Mouse (Mus musculus) embryo, embryonic 10 days (tissue): ENCODE data around the gene Ckap5.
A peak's percentile ranks its signal among the peaks of the same experiment; 100 is the strongest.

ENCODE experiments used
- DNase-seq: peaks from one replicate; pipeline ENCODE4 v3.0.0-alpha.2; 2015; ENCODE audit warnings: low spot score

Gene Ckap5

DNA sequence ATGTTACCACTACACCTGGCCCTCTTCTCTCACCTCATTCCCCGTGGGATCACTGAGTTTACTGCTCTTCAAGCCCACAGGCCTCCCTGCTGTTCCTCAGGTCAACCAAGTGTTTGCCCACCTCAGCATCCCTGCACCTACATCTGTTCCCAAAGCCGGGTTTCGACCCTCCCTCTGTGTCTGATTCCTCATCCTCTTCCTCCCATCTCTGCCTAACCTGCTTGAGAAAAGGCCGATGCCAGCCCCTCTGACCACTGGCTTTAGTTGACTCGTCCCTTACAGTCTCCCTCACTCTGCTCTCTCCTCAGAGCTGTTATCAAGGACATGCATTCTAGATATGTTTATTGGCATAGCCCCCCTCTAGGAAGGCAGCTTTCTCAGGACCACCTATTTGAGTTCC lies 100.9 kb downstream of the Ckap5 start:
- DNase-seq = no peak

DNA sequence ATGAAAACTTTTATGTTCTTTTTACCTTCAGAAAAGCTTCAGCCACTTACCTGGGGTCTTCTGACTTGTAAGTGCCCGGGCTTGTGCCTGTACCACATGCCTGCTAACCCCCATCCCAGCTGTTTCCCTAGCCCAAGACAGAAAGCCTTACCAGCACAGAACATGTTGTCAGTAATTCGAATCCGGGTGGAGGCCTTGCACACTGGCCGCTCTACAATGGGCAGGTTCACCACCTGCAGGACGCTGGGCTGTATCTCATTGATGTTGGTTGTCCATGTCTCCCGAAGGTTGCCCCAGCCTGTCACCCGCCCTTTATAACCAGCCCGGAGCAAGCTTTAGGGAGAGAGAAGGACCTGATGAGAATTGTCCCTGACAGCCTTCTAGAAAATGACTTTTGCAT lies 101.6 kb downstream of the Ckap5 start:
- no peak for DNase-seq

DNA sequence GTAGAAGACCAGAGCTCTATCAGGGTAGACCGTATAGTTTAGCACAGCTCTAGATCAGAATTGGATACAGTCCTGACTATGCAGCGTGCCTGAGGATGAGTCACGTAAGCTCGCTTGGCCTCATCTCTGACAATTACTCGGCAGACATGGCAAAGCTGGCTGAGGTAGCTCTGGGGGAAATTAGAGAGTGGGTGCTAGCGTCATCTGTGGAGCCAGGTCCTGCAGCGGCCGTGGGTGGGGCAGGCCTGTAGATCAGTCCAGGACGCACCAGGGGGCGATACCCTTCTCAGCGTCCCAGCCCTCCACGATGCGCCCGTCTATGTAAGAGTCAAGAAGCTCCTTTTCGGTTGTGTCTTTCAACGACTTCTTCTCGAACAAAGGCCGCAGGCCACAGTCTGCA lies 103.1 kb downstream of the Ckap5 start:
- DNase-seq = no peak

DNA sequence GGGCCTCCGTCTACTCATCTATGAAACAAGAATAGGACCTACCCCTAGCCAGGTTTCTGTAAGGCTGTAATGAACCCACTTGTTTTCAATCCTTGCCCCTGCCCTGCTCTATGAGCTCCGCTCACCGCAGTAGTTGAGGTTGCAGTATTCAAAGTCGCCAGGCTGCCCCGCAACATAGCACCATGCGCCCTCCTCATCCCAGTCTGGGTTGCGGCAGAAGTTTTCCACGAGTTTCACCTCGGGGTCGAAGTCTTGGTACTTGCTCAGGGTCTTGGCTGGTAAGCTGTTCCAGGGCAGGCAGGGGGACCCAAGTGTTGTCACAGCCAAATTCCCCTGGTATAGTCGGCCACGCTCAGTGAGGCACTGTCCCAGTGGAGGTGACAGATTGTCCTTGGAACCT lies 103.8 kb downstream of the Ckap5 start:
- DNase-seq = no peak

DNA sequence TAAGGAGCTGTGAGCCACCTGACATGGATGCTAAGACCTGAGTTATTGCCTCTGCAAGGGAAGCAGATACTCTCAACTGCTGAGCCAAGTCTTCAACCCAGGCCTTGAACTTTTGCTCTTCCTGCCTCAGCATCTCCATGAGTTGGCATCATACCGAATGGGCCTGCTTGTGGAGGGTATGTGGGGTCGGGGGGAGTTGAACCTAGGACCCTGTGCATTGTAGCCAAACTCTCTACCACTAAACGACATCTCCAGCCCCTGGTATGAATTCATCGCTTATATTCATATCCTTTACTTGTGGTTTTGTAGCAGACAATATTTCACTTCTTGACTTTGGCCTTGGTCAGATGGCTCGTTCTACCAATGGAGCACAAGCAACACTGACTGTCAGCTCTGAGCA lies 105.3 kb downstream of the Ckap5 start:
- DNase-seq = no peak

DNA sequence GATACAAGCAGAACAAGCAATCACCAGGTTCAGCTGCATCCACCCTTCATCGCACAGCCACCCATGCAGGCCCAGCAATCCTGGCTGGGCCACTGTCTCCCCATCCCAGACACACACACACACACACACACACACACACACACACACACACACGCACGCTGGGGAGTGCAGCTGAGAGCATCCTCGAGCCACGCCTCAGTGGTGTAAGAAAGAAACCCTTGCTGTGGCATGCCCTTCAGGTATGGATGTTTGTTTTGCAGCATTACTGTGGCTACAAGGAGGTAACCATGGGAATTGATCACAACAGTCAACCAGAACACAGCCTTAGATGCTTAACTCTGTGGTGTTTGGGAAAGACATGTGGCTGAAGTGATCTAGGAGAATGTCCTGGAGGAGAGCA lies 105.8 kb downstream of the Ckap5 start:
- DNase-seq = no peak

DNA sequence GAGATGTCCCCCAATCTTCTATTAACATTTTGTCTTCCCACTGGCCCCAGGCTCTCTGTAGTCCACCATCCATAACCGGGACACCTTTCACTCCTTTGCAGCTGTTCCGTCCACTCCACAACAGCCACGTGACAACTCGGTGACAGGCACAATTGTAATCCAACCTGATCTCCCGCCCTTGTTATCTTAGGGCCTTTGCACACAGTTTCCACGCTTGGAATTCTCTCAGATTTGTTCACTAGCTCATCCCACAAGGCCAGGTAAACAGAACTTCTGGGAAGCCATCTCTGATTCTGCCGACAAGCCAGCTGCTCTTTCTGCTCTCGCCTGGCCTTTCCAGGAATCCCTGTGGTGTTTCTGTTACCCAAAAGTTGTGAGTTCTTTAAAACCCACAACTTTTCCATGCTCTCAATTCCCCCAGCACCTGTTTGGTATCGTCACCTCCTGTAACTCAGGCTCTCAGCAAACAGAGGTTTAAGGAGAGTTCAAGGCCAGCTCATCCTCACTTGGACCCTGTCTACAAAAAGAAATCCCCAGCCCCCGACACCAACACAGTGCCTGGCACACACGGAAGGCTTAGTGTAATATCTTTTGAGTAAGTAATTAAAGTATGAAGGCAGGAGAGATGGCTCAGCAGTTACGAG lies 106.9 kb downstream of the Ckap5 start:
- DNase-seq = no peak

DNA sequence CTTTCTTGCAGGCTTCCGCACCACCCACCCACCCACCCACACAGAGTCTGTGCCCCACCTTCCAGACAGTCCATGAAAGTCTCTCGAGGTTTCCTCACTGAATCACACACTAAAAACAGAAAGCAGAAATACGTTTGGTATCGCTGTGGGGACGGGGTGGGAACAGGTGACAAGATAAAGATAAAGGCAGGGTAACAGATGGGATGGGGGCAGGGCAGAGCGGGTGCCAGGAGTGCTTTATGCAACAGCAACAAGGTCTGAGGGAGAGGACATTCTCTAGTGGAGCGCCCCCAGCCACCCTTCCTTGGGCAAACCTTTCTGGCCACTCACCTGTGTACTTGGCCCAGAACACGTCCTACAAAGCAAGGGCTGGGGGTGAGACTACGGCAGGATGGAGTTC lies 108.3 kb downstream of the Ckap5 start:
- DNase-seq = no peak

DNA sequence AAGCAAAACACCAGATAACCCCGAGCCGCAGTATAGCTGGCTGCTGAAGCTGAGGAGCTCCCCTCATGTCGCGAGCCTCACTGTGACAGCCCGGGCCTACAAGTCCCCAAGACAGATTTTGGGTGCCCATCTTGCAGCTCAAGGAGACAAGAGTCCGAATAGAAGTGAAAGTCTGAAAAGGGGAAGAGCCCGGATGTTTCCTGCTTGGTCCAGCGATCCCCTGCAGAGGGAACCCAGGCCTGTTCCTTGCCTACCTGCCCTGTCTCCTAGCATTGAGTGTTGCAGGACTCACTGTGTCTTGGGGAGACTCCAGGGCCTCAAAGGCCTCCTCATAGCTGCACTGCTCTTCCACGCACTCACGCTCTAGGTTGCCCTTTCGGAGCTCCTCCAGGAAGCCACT lies 108.9 kb downstream of the Ckap5 start:
- DNase-seq = no peak

DNA sequence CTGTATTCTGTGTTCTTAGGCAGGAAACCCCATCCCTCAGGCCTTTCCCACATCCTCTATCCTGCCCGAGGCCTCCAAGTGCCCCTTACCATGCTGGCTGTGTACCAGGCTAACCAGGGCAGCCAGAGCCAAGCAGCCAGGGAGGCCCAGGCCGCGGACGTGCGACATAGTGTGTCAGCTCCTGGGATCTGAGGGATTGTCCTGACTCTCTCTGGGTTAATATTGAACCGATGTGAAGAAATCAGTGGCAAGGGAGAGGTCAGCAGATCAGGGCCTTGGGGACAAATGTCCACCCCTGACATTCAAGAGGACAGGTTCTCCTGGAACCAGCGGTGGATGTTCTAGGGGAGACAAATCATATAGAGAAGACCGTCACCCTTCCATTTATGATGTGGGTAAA lies 109.7 kb downstream of the Ckap5 start, which contains the start of gene F2:
Gene F2 (minus strand): TSS at position 186 of the 400 bp plus-strand sequence.
- DNase-seq = no peak

DNA sequence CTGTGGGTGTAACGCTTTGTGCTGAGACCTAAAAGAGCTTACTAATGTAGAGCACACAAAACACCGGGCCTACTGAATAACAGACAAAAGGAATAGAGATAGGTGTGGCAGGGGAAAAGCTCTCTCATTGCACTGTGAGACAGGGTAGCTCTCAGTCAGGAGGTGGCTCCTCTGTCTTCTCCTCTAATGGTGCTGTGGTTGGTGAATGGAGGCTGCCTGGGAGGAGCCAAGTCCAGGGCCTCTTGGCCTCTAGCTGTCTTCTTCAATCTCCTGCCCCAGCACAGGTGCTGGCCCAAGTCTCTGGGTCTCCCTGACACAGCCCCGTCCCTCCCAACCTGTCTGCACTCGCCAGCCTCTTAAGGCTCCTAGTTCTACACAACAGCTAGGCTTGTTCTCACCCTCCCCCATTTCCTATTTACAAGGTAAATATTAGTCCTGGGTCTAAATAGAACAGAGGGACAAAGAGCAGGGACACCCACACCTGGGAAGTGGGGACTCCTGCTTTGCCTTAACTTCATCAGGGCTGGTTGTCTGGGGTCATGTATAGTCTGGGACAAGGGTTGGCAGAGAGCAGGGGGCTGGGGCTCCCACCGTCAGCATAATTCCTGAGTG lies 110.3 kb downstream of the Ckap5 start:
- DNase-seq = no peak

DNA sequence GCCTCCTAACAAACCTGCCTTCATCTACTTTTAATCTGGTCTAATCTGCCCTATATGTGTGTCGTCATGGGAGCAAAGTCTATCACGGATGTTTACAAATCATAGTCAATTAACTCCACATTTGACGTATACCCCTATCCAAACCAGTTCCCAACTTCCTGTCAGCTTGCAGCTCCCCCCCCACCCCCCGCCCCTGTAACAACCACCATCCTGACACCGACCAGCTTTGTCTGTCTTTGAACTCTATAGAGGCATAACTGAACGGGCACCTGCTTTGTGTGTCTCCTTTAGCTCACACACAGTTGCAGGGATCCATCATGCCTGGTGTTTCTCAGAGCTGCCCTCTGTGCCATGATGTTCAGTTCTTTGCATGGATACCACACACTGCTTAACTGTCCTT lies 112.4 kb downstream of the Ckap5 start:
- no peak for DNase-seq

DNA sequence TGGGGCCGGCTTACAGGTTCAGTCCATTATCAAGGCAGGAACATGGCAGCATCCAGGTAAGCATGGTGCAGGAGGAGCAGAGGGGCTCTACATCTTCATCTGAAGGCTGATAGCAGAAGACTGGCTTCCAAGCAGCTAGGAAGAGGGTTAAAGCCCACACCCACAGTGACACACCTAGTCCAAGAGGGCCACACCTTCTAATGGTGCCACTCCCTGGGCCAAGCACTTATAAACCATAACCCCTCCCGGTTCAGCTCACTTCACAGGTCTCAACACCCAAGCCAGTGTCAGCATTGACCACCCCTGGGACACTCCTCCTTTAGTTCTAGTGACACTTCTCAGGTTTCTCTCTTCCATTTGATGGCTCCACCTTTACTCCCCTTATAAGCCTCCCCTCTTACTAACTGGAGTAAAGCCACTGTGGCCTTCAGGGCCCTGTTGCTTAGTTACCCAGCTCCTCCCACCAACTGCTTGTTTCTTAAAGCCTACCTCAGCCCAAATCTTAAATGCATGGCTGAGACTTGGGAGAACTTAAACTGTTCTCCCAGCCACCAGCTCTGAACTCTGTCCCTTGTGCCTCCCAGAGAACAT lies 116.4 kb downstream of the Ckap5 start:
- DNase-seq = no peak

DNA sequence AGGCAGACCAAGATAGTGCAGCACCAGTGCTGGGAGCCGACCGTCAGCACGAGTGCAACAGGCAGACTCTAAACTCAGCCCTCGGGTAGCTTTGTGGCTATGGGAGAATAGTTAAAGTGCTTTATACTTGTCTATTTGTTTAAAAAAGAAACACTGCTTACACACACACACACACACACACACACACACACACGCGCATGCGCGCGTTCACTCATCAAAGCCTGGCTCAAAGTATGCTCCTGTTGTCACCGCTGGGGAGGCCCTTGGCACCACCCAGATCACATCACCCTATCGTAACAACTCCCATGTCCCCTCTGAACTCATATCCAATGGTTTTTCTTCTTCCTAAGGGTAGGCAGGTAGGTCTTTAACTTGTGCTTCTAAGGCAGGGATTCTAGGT lies 117.5 kb downstream of the Ckap5 start:
- DNase-seq = no peak

DNA sequence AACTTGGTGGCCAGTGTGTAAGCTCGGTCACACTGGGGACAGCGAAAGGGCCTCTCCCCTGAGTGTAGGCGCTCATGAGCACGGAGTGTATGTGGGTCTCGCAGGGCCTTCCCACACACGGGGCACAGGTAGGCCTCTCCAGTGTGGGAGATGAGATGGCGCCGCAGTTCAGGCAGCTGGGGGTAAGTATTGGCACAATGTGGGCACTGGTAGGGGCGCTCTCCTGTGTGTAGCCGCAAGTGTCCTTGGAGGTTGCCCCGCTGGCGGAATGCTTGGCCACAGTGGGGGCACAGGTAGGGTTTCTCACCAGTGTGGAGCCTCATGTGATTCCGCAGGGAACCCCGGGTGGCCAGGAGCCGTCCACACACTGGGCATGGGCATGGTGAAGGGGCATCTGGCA lies 118.8 kb downstream of the Ckap5 start:
- no peak for DNase-seq

DNA sequence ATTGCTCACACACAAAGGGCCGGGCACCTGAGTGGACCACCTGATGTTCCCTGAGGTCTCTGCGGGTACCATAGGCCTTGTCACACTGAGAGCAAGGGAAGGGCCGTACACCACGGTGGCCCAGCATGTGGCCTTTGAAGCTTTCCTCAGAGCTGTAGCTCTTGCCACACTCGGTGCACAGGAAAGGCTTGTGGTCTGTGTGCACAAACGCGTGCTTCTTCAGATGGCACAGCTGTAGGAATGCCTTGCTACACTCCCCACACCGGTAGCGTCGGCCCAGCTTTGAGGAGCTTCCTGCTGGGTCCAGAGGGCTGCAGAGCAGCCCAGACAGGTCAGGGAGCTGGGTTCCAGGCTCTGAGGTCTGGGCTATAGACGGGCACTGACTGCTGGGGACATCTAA lies 119.2 kb downstream of the Ckap5 start:
- DNase-seq = no peak

DNA sequence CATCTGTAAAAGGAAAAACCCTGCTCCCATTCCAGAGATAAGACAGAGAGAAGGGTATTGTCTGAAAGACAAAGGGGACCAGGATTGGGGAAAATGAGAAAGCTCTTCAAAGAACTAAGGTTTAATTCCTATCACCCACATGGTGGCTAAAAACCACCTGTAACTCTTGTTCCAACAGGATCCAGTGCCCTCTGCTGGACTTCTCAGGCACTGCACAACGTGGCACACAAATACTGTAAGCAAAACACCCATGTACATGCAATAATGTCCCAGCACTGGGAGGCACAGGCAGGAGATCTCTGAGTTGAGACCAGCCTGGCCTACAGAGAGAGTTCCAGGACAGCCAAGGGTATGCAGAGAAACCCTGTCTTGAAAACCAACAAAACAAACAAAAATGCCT lies 120.2 kb downstream of the Ckap5 start:
- DNase-seq = peak; percentile 76

DNA sequence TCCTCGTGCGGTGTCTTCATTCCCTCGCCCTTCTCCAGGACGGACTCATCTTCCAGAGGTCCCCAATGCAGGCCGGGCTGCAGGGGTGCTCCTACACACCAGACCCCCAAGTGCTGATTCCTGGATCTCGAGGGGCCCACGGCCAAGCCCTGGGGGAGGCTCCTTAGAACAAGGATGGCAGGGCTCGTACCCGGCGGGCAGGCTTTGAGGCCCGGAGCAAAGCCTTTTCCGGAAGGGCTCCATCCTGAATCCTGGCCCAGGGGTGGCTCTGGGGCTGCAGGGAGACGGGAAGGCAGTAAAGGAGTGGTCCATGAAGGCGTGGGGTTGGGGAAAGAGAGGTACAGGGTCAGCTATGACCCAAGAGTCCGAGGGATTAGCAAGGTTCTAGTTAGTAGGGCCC lies 122.6 kb downstream of the Ckap5 start:
- DNase-seq = no peak

DNA sequence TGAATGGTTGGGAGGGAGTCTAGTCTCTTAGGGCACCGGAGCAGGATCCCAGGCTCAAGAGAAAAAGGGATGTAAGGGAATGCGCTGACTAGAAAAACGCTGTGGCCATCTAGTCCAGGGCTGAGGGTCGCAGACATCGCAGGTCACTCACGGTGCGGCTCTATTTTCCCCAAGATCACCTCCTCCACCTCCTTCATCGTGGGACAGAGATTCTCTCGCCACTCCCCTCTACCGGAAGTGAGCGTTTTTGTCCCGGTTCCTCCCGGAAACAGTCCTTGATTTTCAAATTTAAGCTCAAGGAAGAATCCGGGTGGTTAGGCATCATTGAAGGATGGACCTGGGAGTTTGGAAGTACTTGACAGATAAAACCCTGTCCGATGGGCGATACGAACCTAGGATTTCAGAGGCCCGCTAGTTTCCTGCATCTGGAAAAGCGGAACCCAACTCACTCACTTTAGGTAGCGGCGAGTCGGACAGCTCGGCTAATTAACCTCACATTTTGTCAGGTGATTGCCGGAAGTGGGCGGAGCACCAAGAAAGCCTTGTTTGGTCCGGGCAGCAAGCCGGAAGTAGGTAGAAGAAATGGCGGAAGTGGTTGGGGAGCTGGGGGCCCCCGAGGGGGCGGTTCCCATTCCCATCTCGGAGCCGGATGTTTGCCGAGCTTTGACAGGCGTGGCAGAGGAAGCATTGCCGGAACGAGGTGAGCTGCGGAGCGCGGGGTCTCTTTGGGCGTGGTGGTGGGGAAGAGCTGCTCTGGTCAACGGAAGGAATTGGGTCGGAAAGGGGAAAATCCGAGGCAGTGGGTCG lies 123.2 kb downstream of the Ckap5 start, which contains the start of the genes Zfp408 and Arhgap1:
Gene Zfp408 (minus strand): TSS at position 239 of the 807 bp plus-strand sequence.
Gene Arhgap1 (plus strand): TSS at position 308 of the 807 bp plus-strand sequence.
- DNase-seq = peak; percentile 98

DNA sequence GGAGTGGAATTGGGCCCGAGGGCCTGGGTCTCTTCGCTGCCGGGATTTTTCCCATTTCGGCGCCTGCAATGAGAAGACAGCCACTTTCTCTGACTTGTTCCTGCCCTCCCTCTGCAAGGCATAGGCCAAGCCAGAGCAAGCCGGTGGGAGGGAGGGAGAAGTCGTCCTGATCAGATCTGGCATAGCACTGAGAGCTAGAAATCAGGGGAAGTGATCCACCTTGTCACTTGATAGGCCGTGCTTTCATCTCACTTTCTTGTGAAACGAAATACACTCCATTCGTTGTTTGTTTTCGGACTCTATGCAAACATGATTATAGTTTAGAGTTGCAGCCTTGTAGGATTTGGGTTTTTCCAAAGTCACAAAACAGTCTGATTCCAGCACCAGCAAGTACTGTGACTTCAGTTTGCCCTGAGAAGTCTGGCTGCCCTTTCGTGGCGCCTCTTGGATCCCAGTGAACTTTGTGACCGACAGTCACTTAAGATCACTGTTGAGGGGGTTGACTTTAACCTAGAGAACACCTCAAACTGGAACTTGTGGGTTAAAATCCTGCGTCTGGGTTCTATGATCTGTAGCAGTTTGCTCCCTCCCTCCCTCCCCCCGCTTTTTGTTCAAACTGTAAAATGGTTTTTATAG lies 123.9 kb downstream of the Ckap5 start:
- peak; percentile 51 for DNase-seq

DNA sequence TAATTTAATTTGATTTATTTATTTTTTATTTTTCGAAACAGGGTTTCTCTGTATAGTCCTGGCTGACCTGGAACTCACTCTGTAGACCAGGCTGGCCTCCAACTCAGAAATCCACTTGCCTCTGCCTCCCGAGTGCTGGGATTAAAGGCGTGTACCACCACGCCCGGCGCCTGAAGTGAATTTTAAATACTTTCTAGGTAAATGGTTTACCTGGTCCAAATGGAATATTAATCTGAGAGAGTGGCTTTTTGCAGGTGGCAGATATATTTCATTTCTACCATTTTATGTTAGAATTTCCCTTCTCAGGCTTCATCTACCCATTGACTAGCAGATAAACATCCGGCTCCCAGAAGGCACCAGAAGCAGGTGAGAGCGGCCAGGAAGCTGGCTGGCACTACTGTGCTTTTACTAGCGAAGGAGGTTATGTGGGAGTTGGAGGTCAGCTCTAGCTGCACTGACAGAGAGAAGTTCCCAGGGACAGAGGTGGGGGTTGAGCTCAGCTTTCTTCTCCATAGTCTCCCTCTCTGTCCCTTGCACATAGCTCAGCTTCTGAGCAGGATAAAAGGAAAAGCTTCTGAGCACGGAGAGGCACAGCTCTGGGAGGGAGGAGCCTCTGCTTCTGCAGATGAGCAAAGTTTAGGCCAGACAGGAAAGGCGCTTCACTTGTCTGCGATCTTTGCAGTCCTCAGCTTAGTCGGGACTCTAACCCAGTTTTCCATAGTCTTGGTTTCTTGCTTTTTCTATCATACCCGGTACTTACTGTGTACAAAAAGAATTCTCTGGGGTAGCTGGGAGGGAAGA lies 125.1 kb downstream of the Ckap5 start:
- DNase-seq = no peak
